Mouse (Mus musculus): Measurements from ENCODE around the gene Maml3. TPM values are rescaled to one million over a fixed set of nuclear protein-coding genes. Genes with fewer than 3 reads are reported as not detected.
A peak's percentile ranks its signal among the peaks of the same experiment; 100 is the strongest.

Maml3 gene
- polyA plus RNA-seq, 1 experiment from 2014 or later, result 0.69 TPM

GRCm38 (mm10) chr3:51880506-51881036 lies 224.3 kb downstream of the Maml3 start:
- WGBS (ENCODE audit: insufficient replicate concordance), result 78% methylated on average over 8 of the region's 8 CpGs
- H3K4me2 ChIP-seq, result no peak overlapping the region
- DNase-seq, result no peak
- H3K27me3 ChIP-seq, result no peaks in the 10 kb centered on the region
- no peak overlapping the region for H3K4me3 ChIP-seq (replicated peaks)
- H3K27ac ChIP-seq, result no peak overlapping the region
- H3K36me3 ChIP-seq, result no peaks in the 10 kb centered on the region
- H3K9me3 ChIP-seq (replicated peaks), result no peaks in the 10 kb centered on the region
- no peak overlapping the region for H3K9ac ChIP-seq
- ATAC-seq (ENCODE audit: low read depth), result no peak
- peaks cover 66% of the 10 kb centered on the region for H3K4me1 ChIP-seq (replicated peaks)

DNA sequence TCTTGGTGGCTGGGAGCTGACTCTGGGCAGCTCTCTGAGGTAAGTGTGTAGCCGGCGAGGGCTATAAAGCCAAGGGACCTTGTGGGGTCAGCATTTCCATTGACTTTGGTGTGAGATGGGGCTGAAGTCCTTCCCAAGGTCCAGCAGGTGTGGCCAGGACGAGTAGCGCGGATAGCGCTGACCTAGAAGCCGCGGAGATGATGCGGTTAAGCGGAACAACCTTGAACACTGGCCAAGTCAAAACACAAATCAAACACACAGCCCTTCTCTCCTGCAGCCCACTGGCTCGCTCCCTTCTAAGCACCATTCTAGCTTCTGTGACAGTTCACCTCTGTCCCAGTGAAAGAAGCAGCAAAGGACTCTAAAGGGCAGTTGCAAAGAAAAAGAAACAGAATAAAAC lies 225.7 kb downstream of the Maml3 start:
- no peaks in the 10 kb centered on the region for H3K27me3 ChIP-seq
- H3K27ac ChIP-seq, result peak overlapping the region; percentile 15; the same call in 1 of the 2 replicates
- no peak for DNase-seq
- no peak overlapping the region for H3K4me2 ChIP-seq
- H3K9me3 ChIP-seq (replicated peaks), result no peaks in the 10 kb centered on the region
- WGBS (ENCODE audit: insufficient replicate concordance), result 86% methylated on average over 11 of the region's 11 CpGs
- H3K9ac ChIP-seq, result no peak overlapping the region
- ATAC-seq (ENCODE audit: low read depth), result no peak
- no peaks in the 10 kb centered on the region for H3K36me3 ChIP-seq
- H3K4me3 ChIP-seq (replicated peaks), result no peak overlapping the region
- peaks cover 62% of the 10 kb centered on the region for H3K4me1 ChIP-seq (replicated peaks)

GRCm38 (mm10) chr3:51878577-51878976 lies 226.3 kb downstream of the Maml3 start:
- WGBS (ENCODE audit: insufficient replicate concordance), result 17% methylated on average over 9 of the region's 9 CpGs
- no peak overlapping the region for H3K9ac ChIP-seq
- ATAC-seq (ENCODE audit: low read depth) (peak; percentile 76), DNase-seq (peak; percentile 56)
- H3K36me3 ChIP-seq, result no peaks in the 10 kb centered on the region
- H3K27ac ChIP-seq, result peak overlapping the region; percentile 41
- no peaks in the 10 kb centered on the region for H3K9me3 ChIP-seq (replicated peaks)
- H3K27me3 ChIP-seq, result no peaks in the 10 kb centered on the region
- H3K4me2 ChIP-seq, result peak overlapping the region; percentile 30
- H3K4me1 ChIP-seq (replicated peaks), result peaks cover 62% of the 10 kb centered on the region
- no peak overlapping the region for H3K4me3 ChIP-seq (replicated peaks)

GRCm38 (mm10) chr3:51876729-51877128 lies 228.1 kb downstream of the Maml3 start:
- Histone ChIP-seq H3K4me1 (replicated peaks) (peaks cover 46% of the 10 kb centered on the region), H3K4me3 (replicated peaks) (no peak overlapping the region), H3K27me3 (no peaks in the 10 kb centered on the region), H3K36me3 (no peaks in the 10 kb centered on the region), H3K4me2 (no peak overlapping the region), H3K27ac (no peak overlapping the region), H3K9ac (no peak overlapping the region), H3K9me3 (replicated peaks) (no peaks in the 10 kb centered on the region)
- WGBS (ENCODE audit: insufficient replicate concordance), result 76% methylated on average over 9 of the region's 9 CpGs
- DNase-seq (no peak), ATAC-seq (ENCODE audit: low read depth) (no peak)

GRCm38 (mm10) chr3:51875629-51876028 lies 229.2 kb downstream of the Maml3 start:
- Histone ChIP-seq H3K4me3 (replicated peaks) (no peak overlapping the region), H3K9me3 (replicated peaks) (no peaks in the 10 kb centered on the region), H3K4me2 (no peak overlapping the region), H3K36me3 (no peaks in the 10 kb centered on the region), H3K4me1 (replicated peaks) (peaks cover 38% of the 10 kb centered on the region), H3K27ac (no peak overlapping the region), H3K9ac (no peak overlapping the region), H3K27me3 (no peaks in the 10 kb centered on the region)
- ATAC-seq (ENCODE audit: low read depth) (no peak), DNase-seq (no peak)
- whole genome bisulfite sequencing (ENCODE audit: insufficient replicate concordance), result 72% methylated on average over 4 of the region's 4 CpGs

GRCm38 (mm10) chr3:51874252-51874651 lies 230.6 kb downstream of the Maml3 start:
- Histone ChIP-seq H3K4me3 (replicated peaks) (no peak overlapping the region), H3K9ac (no peak overlapping the region), H3K4me1 (replicated peaks) (peaks cover 27% of the 10 kb centered on the region), H3K9me3 (replicated peaks) (no peaks in the 10 kb centered on the region), H3K27ac (no peak overlapping the region), H3K27me3 (no peaks in the 10 kb centered on the region), H3K36me3 (no peaks in the 10 kb centered on the region), H3K4me2 (no peak overlapping the region)
- ATAC-seq (ENCODE audit: low read depth) (no peak), DNase-seq (no peak)
- 60% methylated on average over 3 of the region's 3 CpGs for WGBS (ENCODE audit: insufficient replicate concordance)

DNA sequence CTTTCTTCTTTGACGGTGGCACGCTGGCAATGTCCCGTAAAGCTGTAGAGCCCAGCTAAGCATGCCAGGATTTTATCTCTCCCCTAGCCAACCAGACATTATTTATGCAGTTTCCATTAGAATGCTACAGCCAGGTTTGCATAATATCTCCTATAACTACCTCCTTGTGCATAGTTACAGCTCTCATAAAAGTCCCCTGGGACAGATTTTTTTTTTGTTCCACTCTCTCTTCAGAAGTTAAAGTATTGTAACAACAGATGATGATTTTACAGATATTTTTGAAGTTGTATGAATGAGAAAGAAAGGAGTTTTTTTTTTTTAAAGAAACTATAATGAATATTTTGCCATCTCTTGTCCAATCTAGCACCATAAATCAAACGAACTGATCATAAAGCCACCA lies 232.1 kb downstream of the Maml3 start:
- Histone ChIP-seq H3K4me3 (replicated peaks) (no peak overlapping the region), H3K9ac (no peak overlapping the region), H3K27ac (no peak overlapping the region), H3K36me3 (no peaks in the 10 kb centered on the region), H3K9me3 (replicated peaks) (no peaks in the 10 kb centered on the region), H3K4me1 (replicated peaks) (peaks cover 21% of the 10 kb centered on the region), H3K4me2 (no peak overlapping the region), H3K27me3 (no peaks in the 10 kb centered on the region)
- ATAC-seq (ENCODE audit: low read depth), result no peak
- DNase-seq, result no peak
- WGBS (ENCODE audit: insufficient replicate concordance), result 76% methylated on average over 4 of the region's 4 CpGs

DNA sequence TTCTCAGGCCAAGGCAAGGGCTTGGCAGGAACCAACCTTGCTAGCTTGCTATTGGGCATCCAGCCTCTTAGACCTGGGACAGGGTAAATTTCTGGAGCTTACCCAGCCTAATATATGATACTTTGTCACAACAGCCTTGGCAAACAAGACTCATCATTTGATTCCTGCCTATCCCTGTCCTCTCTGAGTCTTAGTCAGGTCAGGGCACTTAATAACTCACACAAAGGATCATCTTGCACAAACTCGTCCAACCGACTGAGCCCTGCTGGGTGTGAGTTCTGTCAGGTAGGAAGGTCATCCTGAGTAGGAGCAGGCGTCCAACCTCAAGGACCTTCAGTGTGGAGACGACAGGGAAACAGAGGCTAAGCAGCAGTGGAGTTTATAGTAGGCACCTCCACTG lies 233.5 kb downstream of the Maml3 start:
- WGBS (ENCODE audit: insufficient replicate concordance), result 68% methylated on average over 4 of the region's 4 CpGs

DNA sequence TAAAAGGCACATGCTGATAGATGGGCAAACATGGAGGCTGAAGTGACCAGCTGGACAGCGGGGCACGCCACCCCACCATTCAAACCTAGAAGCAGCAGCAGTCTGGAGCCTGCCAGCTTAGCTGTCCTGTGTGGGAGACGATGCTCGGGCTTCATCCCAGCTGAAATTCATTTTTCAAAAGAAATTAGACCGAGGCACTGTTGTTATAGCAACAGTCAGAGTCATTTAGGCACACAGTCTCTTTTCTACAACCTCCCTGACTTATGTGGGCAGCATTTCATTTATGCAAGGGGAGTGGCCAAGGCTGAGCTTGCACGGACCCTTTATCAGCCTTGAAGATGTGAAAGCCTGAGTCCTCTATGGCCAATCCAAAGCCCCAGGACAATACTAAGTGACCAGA lies 234.9 kb downstream of the Maml3 start:
- Histone ChIP-seq H3K9me3 (replicated peaks) (no peaks in the 10 kb centered on the region), H3K27ac (no peak overlapping the region), H3K27me3 (no peaks in the 10 kb centered on the region), H3K36me3 (no peaks in the 10 kb centered on the region), H3K9ac (no peak overlapping the region), H3K4me2 (no peak overlapping the region), H3K4me1 (replicated peaks) (peaks cover 16% of the 10 kb centered on the region), H3K4me3 (replicated peaks) (no peak overlapping the region)
- DNase-seq (no peak), ATAC-seq (ENCODE audit: low read depth) (no peak)
- 73% methylated on average over 6 of the region's 6 CpGs for WGBS (ENCODE audit: insufficient replicate concordance)

More for the DNA sequence above, 233.5 kb downstream of the Maml3 start:
- Histone ChIP-seq H3K36me3 (no peaks in the 10 kb centered on the region), H3K27me3 (no peaks in the 10 kb centered on the region), H3K27ac (no peak overlapping the region), H3K9ac (no peak overlapping the region), H3K9me3 (replicated peaks) (no peaks in the 10 kb centered on the region), H3K4me2 (no peak overlapping the region), H3K4me1 (replicated peaks) (peaks cover 16% of the 10 kb centered on the region), H3K4me3 (replicated peaks) (no peak overlapping the region)
- ATAC-seq (ENCODE audit: low read depth) (no peak), DNase-seq (no peak)

DNA sequence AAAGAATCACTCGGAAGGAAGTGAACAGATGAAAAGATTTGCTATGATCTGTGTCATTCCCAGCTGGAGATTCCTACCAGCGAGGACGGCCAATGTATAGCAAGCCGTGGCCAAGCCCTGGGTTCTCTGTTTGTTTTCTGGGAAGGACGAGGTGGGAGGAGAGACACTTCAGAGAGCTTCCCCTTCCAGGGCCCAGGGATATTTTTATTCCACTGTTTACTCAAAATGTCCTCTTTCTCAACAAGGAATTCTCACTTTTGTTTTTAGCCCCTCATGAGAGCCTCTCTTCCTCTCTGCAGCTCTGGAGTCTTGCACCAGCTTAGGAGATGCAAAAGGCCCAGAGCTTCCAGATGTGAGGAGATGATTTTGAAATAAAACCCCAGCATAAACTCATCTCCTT lies 236.0 kb downstream of the Maml3 start:
- Histone ChIP-seq H3K36me3 (no peaks in the 10 kb centered on the region), H3K9ac (no peak overlapping the region), H3K4me3 (replicated peaks) (no peak overlapping the region), H3K27ac (no peak overlapping the region), H3K4me2 (no peak overlapping the region), H3K9me3 (replicated peaks) (no peaks in the 10 kb centered on the region), H3K27me3 (no peaks in the 10 kb centered on the region), H3K4me1 (replicated peaks) (peaks cover 14% of the 10 kb centered on the region)
- ATAC-seq (ENCODE audit: low read depth) (no peak), DNase-seq (no peak)
- 28% methylated on average over 5 of the region's 5 CpGs for WGBS (ENCODE audit: insufficient replicate concordance)

- Histone ChIP-seq H3K36me3 (no peaks in the 10 kb centered on the region), H3K9me3 (replicated peaks) (no peaks in the 10 kb centered on the region), H3K4me1 (replicated peaks) (peaks cover 11% of the 10 kb centered on the region; the same call in 1 of the 2 replicates), H3K4me2 (no peak overlapping the region), H3K9ac (no peak overlapping the region), H3K27ac (no peak overlapping the region), H3K4me3 (replicated peaks) (no peak overlapping the region), H3K27me3 (no peaks in the 10 kb centered on the region)
- DNase-seq (no peak), ATAC-seq (ENCODE audit: low read depth) (no peak)
- WGBS (ENCODE audit: insufficient replicate concordance), result 75% methylated on average over 5 of the region's 5 CpGs
Measured at GRCm38 (mm10) chr3:51866446-51866845, 238.4 kb downstream of the Maml3 start.

GRCm38 (mm10) chr3:51861631-51862030 lies 243.2 kb downstream of the Maml3 start:
- Histone ChIP-seq H3K4me3 (replicated peaks) (no peak overlapping the region), H3K4me1 (replicated peaks) (no peaks in the 10 kb centered on the region; the same call in 1 of the 2 replicates), H3K4me2 (no peak overlapping the region), H3K9me3 (replicated peaks) (no peaks in the 10 kb centered on the region), H3K36me3 (no peaks in the 10 kb centered on the region), H3K27ac (no peak overlapping the region), H3K27me3 (no peaks in the 10 kb centered on the region), H3K9ac (no peak overlapping the region)
- DNase-seq (no peak), ATAC-seq (ENCODE audit: low read depth) (no peak)
- 73% methylated on average over 9 of the region's 9 CpGs for WGBS (ENCODE audit: insufficient replicate concordance)
